Mouse (Mus musculus) limb, embryonic 10.5 days (tissue): ENCODE results near the gene Cryzl2. TPM values are rescaled to one million over a fixed set of nuclear protein-coding genes. Genes with fewer than 3 reads are reported as not detected.
A peak's percentile ranks its signal among the peaks of the same experiment; 100 is the strongest.

ENCODE experiments used
- DNase-seq: peaks from one replicate; pipeline ENCODE4 v3.0.0-alpha.2; 2017; ENCODE audit warnings: low spot score
- H3K27ac ChIP-seq: fragments of 300-500 bp; sonication (generic); 2 replicates; pipeline ENCODE4 v1.5.1; 2016; ENCODE audit warnings: mild to moderate bottlenecking
- H3K27me3 ChIP-seq: fragments of 300-500 bp; sonication (generic); 2 replicates; pipeline ENCODE4 v1.6.1; 2016; ENCODE audit warnings: low read depth, mild to moderate bottlenecking; ENCODE audit not compliant: poor library complexity, severe bottlenecking
- H3K36me3 ChIP-seq: fragments of 300-500 bp; sonication (generic); 2 replicates; pipeline ENCODE4 v1.6.1; 2016; ENCODE audit warnings: mild to moderate bottlenecking, moderate library complexity
- H3K4me1 ChIP-seq: fragments of 300-500 bp; sonication (generic); 2 replicates; pipeline ENCODE4 v1.6.1; 2016
- H3K4me3 ChIP-seq: fragments of 300-500 bp; sonication (generic); 2 replicates; pipeline ENCODE4 v1.5.1; 2016; ENCODE audit warnings: mild to moderate bottlenecking, moderate library complexity
- H3K9me3 ChIP-seq: fragments of 300-500 bp; sonication (generic); replicated peaks from 2 replicates; pipeline ENCODE4 v1.6.1; 2016; ENCODE audit warnings: mild to moderate bottlenecking
- WGBS: fragments of 180-500 bp; shearing (Covaris S2); methylation state at CpG from one replicate; pipeline ENCODE4 v1.1.7; 2016; 5-methylcytosine and 5-hydroxymethylcytosine counted together
- polyA plus RNA-seq: library from polyadenylated mRNA; unstranded; fragments of >200 nt; fragmentation: Nextera tagmentation; extraction: Ambion mirVana; gene quantifications from 2 replicates; pipeline ENCODE4 v1.2.1, GENCODE M21; 2016

The Cryzl2 gene
- 4.6 and 7.6 TPM in 2 replicates for polyA plus RNA-seq

- H3K4me1 ChIP-seq: peaks cover 10% of the 10 kb centered on the region
- peak within 1 kb of the TSS; percentile 85 for H3K27ac ChIP-seq
- H3K9me3 ChIP-seq: no peaks in the 10 kb centered on the region
- no peaks in the 10 kb centered on the region for H3K27me3 ChIP-seq
- H3K36me3 ChIP-seq: no peaks in the 10 kb centered on the region
- peak; percentile 88 for DNase-seq
- 9% methylated on average over 27 of the region's 29 CpGs for WGBS
- H3K4me3 ChIP-seq: peak within 1 kb of the TSS; percentile 57
These were observed at the start of gene Cryzl2 for GRCm38 (mm10) chr1:157458421-157459208. Cryzl2 (plus strand) TSS chr1:157458577.

- Histone ChIP-seq H3K4me1 (peaks cover 12% of the 10 kb centered on the region), H3K9me3 (no peaks in the 10 kb centered on the region), H3K27ac (no peak overlapping the region), H3K4me3 (no peak overlapping the region), H3K27me3 (no peaks in the 10 kb centered on the region), H3K36me3 (no peaks in the 10 kb centered on the region)
- no peak for DNase-seq
- 94% methylated on average over 2 of the region's 2 CpGs for WGBS
These were observed 48.7 kb upstream of the Cryzl2 start for GRCm38 (mm10) chr1:157409648-157410047.

- H3K36me3 ChIP-seq: no peaks in the 10 kb centered on the region
- peaks cover 12% of the 10 kb centered on the region for H3K4me1 ChIP-seq
- no peaks in the 10 kb centered on the region for H3K27me3 ChIP-seq
- H3K27ac ChIP-seq: no peak overlapping the region
- no peak for DNase-seq
- no peaks in the 10 kb centered on the region for H3K9me3 ChIP-seq
- 23% methylated on average over 8 of the region's 8 CpGs for WGBS
- H3K4me3 ChIP-seq: peak overlapping the region; percentile 97
These were observed 47.4 kb upstream of the Cryzl2 start for GRCm38 (mm10) chr1:157410937-157411336.

- no peak for DNase-seq
- Histone ChIP-seq H3K36me3 (no peaks in the 10 kb centered on the region), H3K9me3 (no peaks in the 10 kb centered on the region), H3K27ac (peak overlapping the region; percentile 92), H3K4me3 (peak overlapping the region; percentile 97), H3K27me3 (no peaks in the 10 kb centered on the region), H3K4me1 (peaks cover 12% of the 10 kb centered on the region)
- WGBS: 0% methylated on average over 4 of the region's 4 CpGs
These were observed 47.1 kb upstream of the Cryzl2 start for GRCm38 (mm10) chr1:157411341-157411710.

- H3K36me3 ChIP-seq: no peaks in the 10 kb centered on the region
- under 1% methylated on average over 84 of the region's 85 CpGs for WGBS
These were observed 46.5 kb upstream of the Cryzl2 start for GRCm38 (mm10) chr1:157411711-157412380.

GRCm38 (mm10) chr1:157412454-157413369, 45.7 kb upstream of the Cryzl2 start, which contains the start of gene Rasal2:
Rasal2 (minus strand) TSS chr1:157412595.
- WGBS: 1% methylated on average over 62 of the region's 62 CpGs
- peak; percentile 97 for DNase-seq
- Histone ChIP-seq H3K27ac (peak within 1 kb of the TSS; percentile 92), H3K27me3 (no peaks in the 10 kb centered on the region), H3K4me3 (peak within 1 kb of the TSS; percentile 97), H3K9me3 (no peaks in the 10 kb centered on the region), H3K36me3 (no peaks in the 10 kb centered on the region), H3K4me1 (peaks cover 15% of the 10 kb centered on the region)

More at GRCm38 (mm10) chr1:157411711-157412380, 46.5 kb upstream of the Cryzl2 start:
- DNase-seq: no peak
- Histone ChIP-seq H3K4me1 (peaks cover 12% of the 10 kb centered on the region), H3K9me3 (no peaks in the 10 kb centered on the region), H3K27me3 (no peaks in the 10 kb centered on the region), H3K27ac (peak overlapping the region; percentile 92), H3K4me3 (peak overlapping the region; percentile 97)

GRCm38 (mm10) chr1:157415771-157416170, 42.6 kb upstream of the Cryzl2 start:
- Histone ChIP-seq H3K4me1 (peaks cover 16% of the 10 kb centered on the region), H3K27me3 (no peaks in the 10 kb centered on the region), H3K4me3 (no peak overlapping the region), H3K9me3 (no peaks in the 10 kb centered on the region), H3K36me3 (peaks cover 10% of the 10 kb centered on the region), H3K27ac (no peak overlapping the region)
- WGBS: 79% methylated on average over 3 of the region's 3 CpGs
- DNase-seq: no peak

GRCm38 (mm10) chr1:157416628-157417027, 41.7 kb upstream of the Cryzl2 start:
- no peaks in the 10 kb centered on the region for H3K27me3 ChIP-seq
- no peaks in the 10 kb centered on the region for H3K9me3 ChIP-seq

GRCm38 (mm10) chr1:157417414-157417813, 41.0 kb upstream of the Cryzl2 start:
- Histone ChIP-seq H3K27me3 (no peaks in the 10 kb centered on the region), H3K9me3 (no peaks in the 10 kb centered on the region), H3K27ac (0 out of 2 replicates have a peak overlapping the region, but pooled peaks have one; percentile 12), H3K4me3 (no peak overlapping the region), H3K4me1 (peaks cover 6% of the 10 kb centered on the region; the same call in 1 of the 2 replicates), H3K36me3 (peaks cover 10% of the 10 kb centered on the region)
- 72% methylated on average over 3 of the region's 3 CpGs for WGBS
- DNase-seq: no peak

More at GRCm38 (mm10) chr1:157416628-157417027, 41.7 kb upstream of the Cryzl2 start:
- H3K36me3 ChIP-seq: peaks cover 10% of the 10 kb centered on the region
- no peak overlapping the region for H3K27ac ChIP-seq
- H3K4me1 ChIP-seq: peaks cover 8% of the 10 kb centered on the region
- no peak overlapping the region for H3K4me3 ChIP-seq
- 90% methylated on average over 2 of the region's 2 CpGs for WGBS
- DNase-seq: no peak

GRCm38 (mm10) chr1:157417861-157418260, 40.5 kb upstream of the Cryzl2 start:
- WGBS: 71% methylated on average over 7 of the region's 7 CpGs
- H3K4me1 ChIP-seq: peaks cover 6% of the 10 kb centered on the region; the same call in 1 of the 2 replicates
- no peak for DNase-seq
- H3K27ac ChIP-seq: 0 out of 2 replicates have a peak overlapping the region, but pooled peaks have one; percentile 12
- no peak overlapping the region for H3K4me3 ChIP-seq
- no peaks in the 10 kb centered on the region for H3K27me3 ChIP-seq
- no peaks in the 10 kb centered on the region for H3K9me3 ChIP-seq
- peaks cover 10% of the 10 kb centered on the region for H3K36me3 ChIP-seq

GRCm38 (mm10) chr1:157425741-157426427, 32.5 kb upstream of the Cryzl2 start:
- Histone ChIP-seq H3K4me1 (no peaks in the 10 kb centered on the region), H3K9me3 (no peaks in the 10 kb centered on the region), H3K27me3 (no peaks in the 10 kb centered on the region), H3K27ac (no peak overlapping the region), H3K36me3 (no peaks in the 10 kb centered on the region), H3K4me3 (no peak overlapping the region)
- no peak for DNase-seq
- 77% methylated on average over 8 of the region's 8 CpGs for WGBS

GRCm38 (mm10) chr1:157426933-157427332, 31.4 kb upstream of the Cryzl2 start:
- 80% methylated on average over 1 of the region's 1 CpGs for WGBS
- no peaks in the 10 kb centered on the region for H3K4me1 ChIP-seq
- no peak overlapping the region for H3K4me3 ChIP-seq

More at GRCm38 (mm10) chr1:157426933-157427332, 31.4 kb upstream of the Cryzl2 start:
- no peak for DNase-seq
- no peak overlapping the region for H3K27ac ChIP-seq
- no peaks in the 10 kb centered on the region for H3K27me3 ChIP-seq
- no peaks in the 10 kb centered on the region for H3K9me3 ChIP-seq
- H3K36me3 ChIP-seq: no peaks in the 10 kb centered on the region
